Mouse (Mus musculus) thymus, adult 2 months (tissue): Measurements from ENCODE around the gene Zdhhc1. TPM values are rescaled to one million over a fixed set of nuclear protein-coding genes. Genes with fewer than 3 reads are reported as not detected.

Experiments
- DNase-seq: peaks from one replicate; pipeline ENCODE4 v3.0.0; 2021
- H3K27ac ChIP-seq: fragments of 200-500 bp; 2 replicates; pipeline ENCODE4 v1.5.1; 2012; ENCODE audit warnings: low read length, control low read depth; ENCODE audit not compliant: control insufficient read depth, insufficient read depth
- H3K27me3 ChIP-seq: fragments of 200-500 bp; 2 replicates; pipeline ENCODE4 v1.6.1; 2012; ENCODE audit warnings: mild to moderate bottlenecking, low read length, moderate library complexity, mixed read lengths; ENCODE audit not compliant: control insufficient read depth, insufficient read depth
- H3K36me3 ChIP-seq: fragments of 200-500 bp; 2 replicates; pipeline ENCODE4 v1.6.1; 2012; ENCODE audit warnings: mild to moderate bottlenecking, low read length, moderate library complexity; ENCODE audit not compliant: control insufficient read depth, insufficient read depth
- H3K4me1 ChIP-seq: fragments of 200-500 bp; replicated peaks from 2 replicates; pipeline ENCODE4 v1.6.1; 2012; ENCODE audit warnings: low read length; ENCODE audit not compliant: control insufficient read depth, insufficient read depth
- H3K4me3 ChIP-seq: fragments of 200-500 bp; 2 replicates; pipeline ENCODE4 v1.5.1; 2012; ENCODE audit warnings: mild to moderate bottlenecking, low read length, control low read depth, moderate library complexity; ENCODE audit not compliant: control insufficient read depth, insufficient read depth
- CTCF ChIP-seq: fragments of 200-500 bp; IDR thresholded peaks from 2 replicates; pipeline ENCODE4 v1.5.1; 2012; ENCODE audit warnings: mild to moderate bottlenecking, control low read depth, low read length, moderate library complexity, borderline replicate concordance; ENCODE audit not compliant: control insufficient read depth, poor library complexity, insufficient read depth; ENCODE audit errors: extremely low read depth
- POLR2A ChIP-seq: fragments of 200-500 bp; IDR thresholded peaks from 2 replicates; pipeline ENCODE4 v1.6.1; 2012; ENCODE audit warnings: mild to moderate bottlenecking, low read length, control low read depth, moderate library complexity; ENCODE audit not compliant: control insufficient read depth, poor library complexity, insufficient read depth; ENCODE audit errors: extremely low read depth
- WGBS: fragments of 180-500 bp; shearing (Covaris S2); methylation state at CpG from one replicate; pipeline ENCODE4 v1.1.7; 2018; 5-methylcytosine and 5-hydroxymethylcytosine counted together
- polyA plus RNA-seq: library from polyadenylated mRNA; depleted of rRNA; stranded (reverse); fragments of >200 nt; gene quantifications from 2 replicates; pipeline ENCODE4 v1.2.3, GENCODE M21; 2012

Gene Zdhhc1
- polyA plus RNA-seq, 1 experiment: 23.5 TPM

- H3K4me1 ChIP-seq: no peaks in the 10 kb centered on the region
- no peak for DNase-seq
- no peaks in the 10 kb centered on the region for H3K36me3 ChIP-seq
- no peak overlapping the region for H3K4me3 ChIP-seq
- no peaks in the 10 kb centered on the region for H3K27me3 ChIP-seq
- TF ChIP-seq POLR2A (no peak), CTCF (no peak)
- H3K27ac ChIP-seq: no peak overlapping the region
- WGBS: 90% methylated on average over 14 of the region's 14 CpGs
Observed at GRCm38 (mm10) chr8:105483212-105484029, 13.3 kb downstream of the Zdhhc1 start.

- WGBS: 95% methylated on average over 8 of the region's 8 CpGs
- H3K4me3 ChIP-seq: no peak overlapping the region
- no peak for DNase-seq
- TF ChIP-seq POLR2A: no peak
- TF ChIP-seq CTCF: no peak
- no peaks in the 10 kb centered on the region for H3K4me1 ChIP-seq
- H3K36me3 ChIP-seq: no peaks in the 10 kb centered on the region
- no peak overlapping the region for H3K27ac ChIP-seq
- no peaks in the 10 kb centered on the region for H3K27me3 ChIP-seq
Observed at GRCm38 (mm10) chr8:105482123-105482522, 14.6 kb downstream of the Zdhhc1 start.

GRCm38 (mm10) chr8:105481453-105481852 is 15.2 kb downstream of the Zdhhc1 start:
- 86% methylated on average over 6 of the region's 6 CpGs for WGBS
- TF ChIP-seq POLR2A: no peak
- peak; percentile 53; the same call in 1 of the 2 replicates for TF ChIP-seq CTCF

GRCm38 (mm10) chr8:105481013-105481412 is 15.7 kb downstream of the Zdhhc1 start:
- Histone ChIP-seq H3K4me1 (no peaks in the 10 kb centered on the region), H3K4me3 (no peak overlapping the region), H3K27ac (no peak overlapping the region), H3K27me3 (no peaks in the 10 kb centered on the region), H3K36me3 (no peaks in the 10 kb centered on the region)
- WGBS: 98% methylated on average over 2 of the region's 2 CpGs
- no peak for TF ChIP-seq CTCF
- DNase-seq: no peak

More at GRCm38 (mm10) chr8:105481453-105481852, 15.2 kb downstream of the Zdhhc1 start:
- Histone ChIP-seq H3K36me3 (no peaks in the 10 kb centered on the region), H3K27me3 (no peaks in the 10 kb centered on the region), H3K4me3 (no peak overlapping the region), H3K4me1 (no peaks in the 10 kb centered on the region), H3K27ac (no peak overlapping the region)
- peak; percentile 10 for DNase-seq

- WGBS: 93% methylated on average over 3 of the region's 3 CpGs
- Histone ChIP-seq H3K27ac (no peak overlapping the region), H3K36me3 (no peaks in the 10 kb centered on the region), H3K4me3 (no peak overlapping the region), H3K27me3 (no peaks in the 10 kb centered on the region), H3K4me1 (0 out of 2 replicates have a peak, but pooled peaks cover 9% of the 10 kb centered on the region)
- DNase-seq: no peak
- TF ChIP-seq CTCF (no peak), POLR2A (no peak)
Observed at GRCm38 (mm10) chr8:105477792-105478191, 18.9 kb downstream of the Zdhhc1 start.

- no peaks in the 10 kb centered on the region for H3K36me3 ChIP-seq
- 67% methylated on average over 25 of the region's 25 CpGs for WGBS
- H3K4me1 ChIP-seq: 0 out of 2 replicates have a peak, but pooled peaks cover 9% of the 10 kb centered on the region
- no peaks in the 10 kb centered on the region for H3K27me3 ChIP-seq
- no peak overlapping the region for H3K4me3 ChIP-seq
- TF ChIP-seq POLR2A: no peak
- TF ChIP-seq CTCF: peak; percentile 64; the same call in 1 of the 2 replicates
- no peak overlapping the region for H3K27ac ChIP-seq
- DNase-seq: peak; percentile 47
Observed at GRCm38 (mm10) chr8:105476628-105477413, 19.9 kb downstream of the Zdhhc1 start.
